Mouse (Mus musculus): ENCODE data around the gene Ptpru.

Ptpru gene

GRCm38 (mm10) chr4:131837872-131838524 is at the start of gene Ptpru:
Gene Ptpru, minus strand, starts transcription at chr4:131838288.
- DNase-seq, result peak; percentile 96 to 97

- DNase-seq, result no peak
Observed at GRCm38 (mm10) chr4:131885376-131885775, 47.3 kb upstream of the Ptpru start.

- DNase-seq, result no peak
Observed at GRCm38 (mm10) chr4:131883571-131883970, 45.5 kb upstream of the Ptpru start.

- no peak for DNase-seq
Observed at GRCm38 (mm10) chr4:131881306-131881705, 43.2 kb upstream of the Ptpru start.

GRCm38 (mm10) chr4:131879692-131880091 is 41.6 kb upstream of the Ptpru start:
- no peak for DNase-seq

- DNase-seq, result no peak
Observed at GRCm38 (mm10) chr4:131876836-131877235, 38.7 kb upstream of the Ptpru start.

- no peak for DNase-seq
Observed at GRCm38 (mm10) chr4:131875242-131875641, 37.2 kb upstream of the Ptpru start.

GRCm38 (mm10) chr4:131874567-131874966 is 36.5 kb upstream of the Ptpru start:
- no peak for DNase-seq

- DNase-seq, result no peak
Observed at GRCm38 (mm10) chr4:131874169-131874536, 36.1 kb upstream of the Ptpru start.

- DNase-seq, result peak; percentile 89 to 96
Observed at GRCm38 (mm10) chr4:131873293-131874168, 35.4 kb upstream of the Ptpru start, which contains the start of gene Srsf4. Gene Srsf4, plus strand, starts transcription at chr4:131873617.

- DNase-seq, result peak in 1 of 2 experiments; percentile 10
Observed at GRCm38 (mm10) chr4:131872672-131873292, 34.7 kb upstream of the Ptpru start.

- no peak for DNase-seq
Observed at GRCm38 (mm10) chr4:131861341-131861739, 23.3 kb upstream of the Ptpru start.

- peak; percentile 79 to 84 for DNase-seq
Observed at GRCm38 (mm10) chr4:131860492-131861340, 22.6 kb upstream of the Ptpru start.

GRCm38 (mm10) chr4:131854950-131855349 is 16.9 kb upstream of the Ptpru start:
- no peak for DNase-seq

- DNase-seq, result no peak
Observed at GRCm38 (mm10) chr4:131849986-131850638, 12.0 kb upstream of the Ptpru start.

- DNase-seq, result no peak
Observed at GRCm38 (mm10) chr4:131848082-131848481, 10.0 kb upstream of the Ptpru start.

GRCm38 (mm10) chr4:131845991-131846778 is 8.1 kb upstream of the Ptpru start:
- DNase-seq, result no peak

- peak; percentile 94 to 95 for DNase-seq
Observed at GRCm38 (mm10) chr4:131843290-131843743, 5.2 kb upstream of the Ptpru start, which contains the start of gene Mecr. Gene Mecr, plus strand, starts transcription at chr4:131843470.

GRCm38 (mm10) chr4:131836891-131837491 is 1.1 kb downstream of the Ptpru start:
- peak; percentile 38 to 52 for DNase-seq

- peak; percentile 24 to 39 for DNase-seq
Observed at GRCm38 (mm10) chr4:131836351-131836881, 1.7 kb downstream of the Ptpru start.

Measured in cerebellum, postnatal 36 days (tissue).